Mouse (Mus musculus) ovary, postnatal 14 days (tissue): ENCODE measurements at regions not wholly inside any gene's neighbourhood (a gene's known extent, or its start where the extent isn't known, plus 50 kb on each side); places are given as distances from the start of the nearest gene placed in this dataset.

Source experiments
- DNase-seq: peaks from one replicate; pipeline ENCODE4 v3.0.0; 2022; ENCODE audit warnings: low spot score

DNA sequence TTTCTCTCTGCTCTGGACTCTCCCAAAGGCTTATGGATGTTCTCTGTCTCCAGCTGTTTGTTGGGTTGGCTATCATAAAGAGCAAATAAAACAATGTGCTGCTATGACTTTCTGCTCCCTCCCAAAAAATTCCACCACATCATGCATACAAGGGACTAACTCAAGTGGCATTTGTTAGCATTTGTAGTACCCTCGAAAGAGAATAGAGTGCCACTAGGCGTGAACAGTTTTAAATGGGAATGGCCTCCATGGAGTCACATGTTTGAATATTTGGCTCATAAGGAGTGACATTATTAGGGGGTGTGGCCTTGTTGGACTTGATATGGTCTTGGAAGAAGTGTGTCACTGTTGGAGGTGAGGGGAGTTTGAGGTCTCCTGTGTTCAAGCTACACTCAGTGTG lies 86.5 kb upstream of the Serbp1 start:
- DNase-seq = no peak

DNA sequence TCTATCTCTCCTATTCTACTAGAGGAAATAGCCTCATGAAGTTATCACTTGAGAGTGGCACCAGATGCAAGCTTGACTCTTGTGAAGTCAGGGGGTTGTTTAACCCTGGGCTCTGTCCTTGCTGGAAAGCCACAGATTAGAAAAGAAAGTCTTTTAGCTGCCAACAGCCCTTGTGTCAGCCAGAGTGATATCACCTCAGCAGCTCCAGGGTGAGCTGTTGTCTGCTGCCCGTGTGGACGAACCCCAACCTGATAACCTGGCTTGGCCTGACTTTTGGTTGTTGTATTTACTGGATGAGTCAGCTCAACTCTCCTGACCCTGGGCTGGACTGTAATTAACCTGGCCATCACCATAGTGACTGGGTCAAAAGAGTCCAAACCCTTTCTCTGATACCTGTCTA lies 88.6 kb upstream of the Serbp1 start:
- no peak for DNase-seq

DNA sequence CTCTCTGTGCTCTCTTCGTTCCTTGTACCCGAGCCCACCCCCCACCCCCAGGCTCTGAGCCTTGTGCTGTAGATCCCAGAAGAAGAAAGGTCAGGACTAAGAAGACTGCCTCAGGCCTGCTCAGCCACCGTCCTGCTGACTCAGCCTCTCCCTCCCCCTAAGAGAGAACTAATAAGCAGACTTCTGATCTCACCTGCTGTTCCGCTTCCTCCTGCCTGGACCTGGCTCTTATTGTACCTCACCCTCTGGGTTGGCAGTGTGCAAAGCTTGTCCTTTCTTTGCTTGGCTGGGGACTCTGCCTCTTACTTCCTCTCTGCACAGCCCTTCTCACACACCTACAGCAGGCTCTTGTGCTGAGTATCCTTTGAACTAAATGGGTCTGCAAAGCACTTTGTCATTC lies 91.3 kb upstream of the Serbp1 start:
- no peak for DNase-seq

DNA sequence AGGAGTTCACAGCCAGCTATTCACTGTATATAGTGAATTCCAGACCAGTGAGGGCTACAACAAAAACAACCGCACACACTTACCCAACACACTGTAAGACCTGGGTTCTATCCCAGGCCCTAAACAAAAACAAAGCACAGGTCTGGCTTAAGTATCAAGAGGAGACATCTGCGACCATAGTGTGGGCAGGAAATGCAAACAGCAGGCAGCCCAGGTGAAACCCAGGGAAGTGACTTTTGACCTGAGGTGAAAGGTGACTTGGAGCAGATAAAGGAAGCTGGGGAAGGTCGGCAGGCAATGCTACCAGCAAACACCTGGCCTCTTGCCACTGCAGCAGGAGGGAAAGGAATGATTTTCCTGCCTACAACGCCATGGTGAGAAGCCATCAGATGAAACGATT lies 92.0 kb upstream of the Serbp1 start:
- DNase-seq = no peak

DNA sequence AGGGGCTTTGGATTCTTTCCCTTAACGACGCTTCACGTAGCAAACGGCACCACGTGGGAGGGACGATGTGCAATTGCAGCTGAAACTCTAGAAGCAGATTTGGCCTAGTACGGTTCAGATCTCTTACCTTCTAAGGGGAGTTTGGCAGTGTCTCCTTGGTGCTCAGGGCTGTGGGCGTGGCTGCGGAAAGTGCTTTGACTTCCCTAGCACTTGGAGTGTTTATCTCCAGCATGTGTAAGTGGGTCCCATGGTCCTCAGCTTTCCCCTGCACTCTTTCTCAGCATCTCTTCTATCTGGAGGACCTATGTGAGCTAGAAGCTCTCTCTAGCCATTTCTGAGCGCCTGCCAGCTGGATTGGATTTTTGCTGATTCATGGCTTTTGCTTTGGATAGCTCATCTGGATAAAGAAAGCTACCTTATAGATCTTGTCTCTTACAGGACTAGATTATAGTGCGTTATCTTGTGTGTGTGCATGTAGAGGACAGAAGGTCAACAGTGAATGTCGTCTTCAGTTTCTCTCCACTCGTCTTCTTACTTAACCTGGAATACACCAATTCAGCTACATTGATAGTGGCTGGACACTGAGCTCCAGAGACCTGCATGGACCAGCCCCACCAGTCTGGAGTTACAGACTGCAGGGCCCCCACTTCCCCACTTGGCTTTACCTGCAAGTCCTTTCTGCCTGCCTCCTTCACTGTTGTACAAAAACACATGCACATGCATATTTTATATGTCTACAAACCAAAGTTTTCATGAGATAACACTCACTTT lies 92.8 kb upstream of the Serbp1 start:
- no peak for DNase-seq

DNA sequence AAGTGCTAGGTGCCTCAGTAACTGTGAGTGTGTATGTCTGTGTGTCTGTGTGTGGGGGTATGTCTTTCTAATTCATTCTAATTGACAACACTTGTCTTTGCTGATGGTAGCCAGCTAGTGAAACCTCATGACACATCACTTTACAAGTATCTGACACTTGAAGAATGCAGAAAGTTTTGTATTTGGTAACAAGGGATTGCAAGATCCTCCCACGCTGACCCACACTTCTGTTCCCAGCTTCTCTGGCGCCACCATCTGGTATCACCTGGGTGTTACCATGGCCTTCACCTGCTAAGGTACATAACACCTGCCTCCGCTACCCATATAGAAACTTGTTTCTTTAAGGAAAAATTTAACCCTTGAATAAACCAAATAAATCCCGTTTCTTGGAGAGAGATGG lies 95.8 kb upstream of the Serbp1 start:
- DNase-seq = peak; percentile 57

DNA sequence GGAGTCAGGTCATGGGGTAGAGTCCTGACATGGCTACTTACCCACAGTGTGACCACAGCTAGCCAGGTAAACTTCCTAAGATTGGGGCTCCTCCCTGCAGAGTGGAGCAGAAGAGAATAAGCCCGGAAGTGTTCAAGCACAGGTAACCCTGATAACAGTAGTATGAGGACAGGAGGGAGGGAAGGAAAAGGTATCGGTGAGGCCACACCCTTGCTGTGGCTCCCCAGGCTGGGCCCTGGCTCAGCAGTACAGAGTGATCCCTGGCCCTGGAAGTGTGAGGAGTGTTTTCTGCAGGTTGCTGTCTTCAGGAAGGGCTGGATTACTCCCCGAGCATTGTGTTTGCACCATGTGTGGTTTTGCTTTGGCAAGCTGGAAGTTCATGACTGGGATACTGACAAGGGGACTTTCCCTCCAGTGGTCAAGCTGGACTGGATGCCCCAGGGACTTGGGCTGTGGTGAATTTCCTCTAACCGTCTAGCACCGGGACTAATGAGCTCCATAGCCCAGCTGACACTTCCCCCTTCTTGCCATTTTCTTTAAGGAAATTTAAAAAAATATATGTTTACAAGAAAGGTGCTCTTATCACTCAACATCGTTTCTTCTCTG lies 97.2 kb upstream of the Serbp1 start:
- no peak for DNase-seq

DNA sequence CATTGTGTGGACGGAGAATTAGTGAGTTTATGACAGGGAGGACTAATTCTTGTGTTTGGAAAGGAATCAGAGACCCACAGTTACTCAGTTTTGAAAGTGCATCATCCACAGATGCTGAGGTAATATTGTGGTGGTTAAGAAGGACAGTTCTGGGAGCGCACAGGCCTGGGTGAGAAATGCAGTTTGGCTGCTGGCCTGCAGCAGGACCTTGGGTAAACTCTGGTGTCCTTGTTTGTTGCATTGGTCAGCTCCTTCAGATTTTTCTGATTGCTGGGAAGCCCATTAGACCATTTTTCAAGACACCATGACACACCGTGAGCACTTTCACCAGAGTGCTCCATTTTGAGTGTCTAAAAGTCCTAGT lies 99.0 kb upstream of the Serbp1 start:
- no peak for DNase-seq

DNA sequence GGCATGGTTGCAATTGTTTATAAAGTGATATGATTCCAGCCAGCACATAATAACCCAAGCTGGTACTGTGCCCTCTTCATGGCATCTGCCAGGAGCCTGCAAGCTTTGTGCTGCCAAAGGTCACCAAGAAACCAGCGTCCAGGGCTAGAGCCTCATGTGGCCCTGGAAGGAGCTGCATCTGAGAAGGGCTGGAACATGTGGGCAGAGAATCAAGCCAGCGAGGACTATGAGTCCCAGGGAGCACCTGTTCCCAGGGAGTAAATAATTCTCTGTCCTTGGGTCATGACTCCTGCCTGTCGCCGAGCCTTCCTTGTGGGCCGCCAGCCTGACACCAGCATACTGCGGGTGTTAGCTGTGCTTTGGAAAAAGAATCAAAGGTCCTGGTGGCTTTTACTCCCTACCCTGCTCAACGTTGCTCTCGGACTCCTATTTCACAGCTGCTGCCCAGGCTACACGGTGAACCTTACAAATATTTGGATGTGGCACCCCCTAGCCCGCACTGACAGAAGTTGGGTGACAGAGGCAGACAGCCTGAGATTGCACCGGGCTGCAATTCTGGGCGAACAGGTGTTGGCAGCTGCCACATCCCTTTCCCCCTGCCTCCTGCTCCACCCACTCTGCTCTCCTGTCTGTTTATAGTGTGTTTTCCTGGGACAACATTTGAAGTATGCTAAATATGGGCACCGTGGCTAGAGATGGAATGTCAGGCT lies 99.5 kb upstream of the Serbp1 start:
- DNase-seq = peak; percentile 21

DNA sequence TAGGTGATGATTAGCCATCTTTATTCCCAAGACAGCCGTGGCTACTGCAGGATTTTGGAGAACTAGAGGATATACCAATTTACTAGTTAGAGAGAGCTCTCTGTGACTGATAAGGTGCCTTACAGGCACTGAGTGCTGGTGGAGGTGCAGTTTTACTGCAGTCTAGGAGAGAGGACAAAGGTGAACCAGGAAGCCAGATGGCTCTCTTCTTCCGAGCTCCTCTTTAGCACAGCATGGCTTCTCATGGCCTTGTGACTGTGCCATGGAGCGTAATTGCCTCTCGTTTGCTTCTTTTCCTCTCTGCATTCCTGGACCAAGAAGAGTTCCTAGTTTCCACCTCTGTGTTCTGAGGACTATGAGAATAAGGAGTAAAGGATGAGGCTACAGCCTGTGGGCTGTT lies 100.2 kb upstream of the Gadd45a start:
- DNase-seq = no peak

DNA sequence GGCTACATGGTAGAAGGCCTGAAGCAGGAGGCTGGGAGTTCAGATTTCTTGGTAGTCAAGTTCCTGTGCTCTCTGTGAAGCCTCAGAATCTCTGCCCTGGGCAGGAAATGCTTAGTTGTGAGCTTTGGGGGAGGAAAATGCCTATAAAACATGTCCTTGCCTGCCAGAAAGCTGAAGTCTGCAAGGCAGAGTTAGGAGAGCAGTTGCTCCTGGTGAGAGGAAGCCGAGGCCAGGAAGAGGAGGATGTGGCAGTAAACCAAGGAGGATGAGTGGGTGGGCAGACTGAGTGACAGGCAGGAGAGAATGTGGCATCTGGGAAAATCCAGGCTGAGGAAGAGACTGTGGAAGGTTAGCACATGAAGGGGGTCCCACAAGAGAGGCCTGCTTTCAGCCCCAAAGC lies 97.7 kb upstream of the Gadd45a start:
- DNase-seq = no peak

DNA sequence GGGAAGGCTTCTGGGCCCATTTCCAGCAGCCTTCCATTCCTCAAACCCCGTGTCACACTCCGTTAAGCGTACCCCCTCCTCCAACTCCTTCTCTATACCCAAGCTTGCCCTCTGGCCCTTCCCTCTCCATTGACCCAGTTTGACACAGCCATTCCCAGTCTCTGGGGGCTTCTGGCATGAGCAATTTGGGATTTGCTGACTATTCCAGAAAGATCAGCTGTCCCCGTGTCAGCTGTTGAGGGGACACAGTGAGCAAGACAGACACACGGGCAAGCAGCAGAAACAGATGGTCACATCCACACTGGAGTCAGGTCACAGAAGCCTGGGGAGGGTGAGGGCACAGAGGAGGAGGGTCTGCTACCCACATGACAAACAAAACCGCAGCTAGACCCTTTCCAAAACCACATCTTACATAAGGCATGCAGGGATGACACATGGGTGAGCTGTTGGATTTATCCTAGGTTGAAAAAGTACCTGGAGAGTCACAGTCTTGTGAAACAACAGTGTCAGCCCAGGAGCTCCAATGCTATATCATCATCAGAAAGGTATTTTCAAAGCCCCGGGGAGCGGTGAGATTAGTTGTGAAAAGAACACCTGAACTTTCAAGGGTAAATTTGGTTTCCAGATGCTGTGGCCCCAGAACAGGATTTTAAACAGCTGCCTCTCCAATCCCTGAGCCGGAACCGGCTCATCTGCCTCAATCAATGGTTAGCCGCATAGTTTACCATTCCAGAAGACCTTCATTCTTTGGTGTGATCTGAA lies 93.5 kb upstream of the Gadd45a start:
- no peak for DNase-seq

DNA sequence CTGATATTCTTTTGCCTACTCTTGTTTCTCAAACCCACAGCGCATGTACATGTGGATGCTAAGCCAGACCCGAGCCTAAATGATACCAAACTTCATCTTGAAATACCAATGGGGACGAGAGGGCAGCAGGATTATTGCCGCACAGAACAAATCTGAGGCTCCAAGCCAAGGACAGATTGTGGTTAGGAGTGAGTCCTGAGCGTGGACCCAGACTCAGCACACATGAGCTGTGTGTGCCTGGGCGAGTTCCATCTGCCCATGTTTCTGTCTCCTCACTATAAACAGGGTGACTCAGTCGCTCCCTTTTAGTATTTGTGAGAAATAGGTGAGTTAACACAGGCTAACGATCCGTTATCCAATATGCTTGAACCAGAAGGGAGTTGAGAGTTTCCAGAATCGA lies 92.4 kb upstream of the Gadd45a start:
- DNase-seq = no peak

DNA sequence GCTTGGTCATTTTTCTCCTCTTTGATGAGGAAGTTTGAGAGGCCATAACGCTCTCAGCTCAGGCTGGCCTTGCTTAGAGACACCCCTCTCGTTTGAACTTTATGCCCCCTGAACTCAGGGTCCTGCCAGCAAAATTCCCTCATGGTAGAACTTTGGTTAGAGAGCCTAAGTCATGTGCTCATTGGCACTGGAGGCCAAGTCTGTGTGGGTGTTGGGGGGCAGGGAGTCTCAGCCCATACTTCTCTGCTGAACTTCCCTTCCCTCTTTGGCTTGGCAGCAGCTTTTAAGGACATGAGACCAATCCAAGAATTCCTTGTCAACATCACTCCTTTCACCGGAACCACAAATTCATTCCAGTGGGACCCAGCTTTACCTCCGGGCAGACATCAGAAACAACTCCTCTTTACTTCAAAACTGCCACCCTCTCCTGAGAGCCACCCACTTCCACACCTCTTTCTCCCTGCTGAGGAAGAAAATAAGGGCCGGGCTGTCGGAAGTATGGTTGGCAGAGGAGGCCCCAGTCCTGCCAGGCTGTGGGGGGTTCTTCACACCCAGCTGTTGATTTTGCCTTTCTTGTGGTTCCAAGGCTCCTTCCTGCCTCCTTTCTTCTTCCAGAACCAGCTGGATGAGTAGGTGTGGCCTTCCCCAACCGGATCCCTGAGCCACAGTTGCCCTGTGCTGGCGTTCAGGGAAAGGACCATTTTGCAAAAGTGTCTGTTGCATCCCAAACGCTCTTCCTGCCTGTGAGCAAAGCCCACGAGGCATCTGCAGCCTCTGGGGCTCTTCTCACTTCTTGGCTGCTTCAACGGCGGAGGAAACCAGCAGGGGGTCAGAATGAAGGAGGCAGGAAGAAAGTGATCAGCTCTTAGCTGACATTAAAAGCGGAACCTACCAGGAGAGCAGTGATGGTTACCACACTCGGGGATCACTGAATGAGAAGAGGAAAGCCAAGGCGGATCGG lies 91.5 kb upstream of the Gadd45a start:
- DNase-seq = no peak

DNA sequence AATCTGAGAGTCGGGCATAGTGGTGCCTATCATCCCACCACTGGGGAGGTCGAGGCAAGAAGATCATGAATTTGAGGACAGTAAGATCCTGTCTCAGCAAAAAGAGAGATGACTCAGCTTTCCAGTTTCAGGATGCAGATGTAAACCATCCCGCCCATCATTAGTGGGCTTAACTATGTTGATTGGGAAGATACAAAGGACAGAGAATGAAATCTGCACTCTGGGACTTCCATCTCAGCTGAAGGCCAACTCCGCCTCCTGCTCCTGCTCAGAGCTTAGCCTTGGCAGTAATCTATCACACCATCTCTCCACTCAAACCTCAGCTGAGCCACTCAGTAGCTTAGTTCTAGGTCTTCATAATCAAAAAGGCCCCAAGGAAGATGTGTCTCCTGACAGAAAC lies 90.5 kb upstream of the Gadd45a start:
- DNase-seq = no peak

DNA sequence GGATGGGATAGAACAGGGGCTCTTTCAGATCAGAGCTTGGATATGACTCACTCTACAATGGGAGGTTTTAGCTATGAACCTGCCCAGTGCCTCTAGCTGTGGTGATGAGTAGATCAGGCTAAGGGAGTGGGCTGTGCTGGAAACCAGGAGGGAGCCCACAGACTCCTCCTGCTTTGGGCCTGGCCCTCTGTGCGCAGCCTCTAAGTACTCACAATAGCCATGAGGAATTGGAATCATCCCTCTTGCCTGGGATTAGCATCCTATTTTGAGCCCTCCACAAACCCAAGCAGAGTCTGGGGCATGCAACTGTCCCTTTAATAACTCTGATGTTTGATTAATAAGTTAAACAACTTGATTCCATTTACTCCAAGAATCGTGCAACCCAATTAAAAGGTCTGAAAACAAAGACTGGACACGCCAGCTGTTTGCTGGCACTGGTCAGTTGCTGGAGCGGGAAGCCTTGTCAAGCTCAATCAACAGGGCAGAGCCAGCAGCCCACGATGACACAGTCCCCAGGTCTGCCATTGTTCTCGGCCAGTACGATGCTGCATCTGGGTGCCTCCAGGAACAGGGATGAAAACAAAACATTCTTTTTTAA lies 88.6 kb upstream of the Gadd45a start:
- DNase-seq = no peak

DNA sequence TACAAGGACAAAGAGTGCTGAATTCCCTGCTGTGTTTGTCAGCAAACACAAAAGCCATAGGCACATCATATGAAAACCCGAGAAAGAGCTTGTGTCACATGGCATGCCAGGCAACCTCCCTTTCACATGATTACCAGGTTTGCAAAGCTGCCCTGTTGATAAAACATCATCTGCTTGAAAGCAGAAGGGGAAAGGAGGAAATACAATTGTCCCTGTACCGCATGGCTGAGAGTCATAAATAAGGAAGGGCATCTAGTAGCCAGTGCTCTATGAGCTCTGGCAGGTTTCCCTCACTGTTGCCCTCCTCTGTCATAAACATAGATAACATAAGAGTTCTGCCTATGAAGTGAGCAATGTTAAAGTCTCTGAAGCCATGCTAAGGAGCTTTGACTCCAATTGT lies 86.8 kb upstream of the Gadd45a start:
- no peak for DNase-seq

DNA sequence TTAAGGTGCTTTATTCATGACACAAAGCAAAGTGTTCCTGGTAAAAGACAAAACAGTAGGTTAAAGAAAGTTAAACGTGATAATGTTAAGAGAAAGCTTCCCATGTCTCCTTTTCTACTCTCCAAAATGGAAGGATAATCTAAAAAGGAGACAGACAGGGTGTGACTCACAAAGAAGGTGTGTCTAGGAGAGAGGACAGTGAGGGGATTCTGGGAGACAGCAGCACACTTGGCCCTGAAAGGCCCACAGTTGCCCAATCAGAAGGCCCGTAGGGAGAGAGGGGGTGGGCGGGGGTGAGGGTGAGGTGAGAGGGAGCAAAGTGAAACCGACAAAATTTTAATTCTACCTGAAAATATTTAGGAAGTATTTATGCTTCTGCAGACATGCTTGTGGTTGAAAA lies 85.8 kb upstream of the Gadd45a start:
- no peak for DNase-seq

DNA sequence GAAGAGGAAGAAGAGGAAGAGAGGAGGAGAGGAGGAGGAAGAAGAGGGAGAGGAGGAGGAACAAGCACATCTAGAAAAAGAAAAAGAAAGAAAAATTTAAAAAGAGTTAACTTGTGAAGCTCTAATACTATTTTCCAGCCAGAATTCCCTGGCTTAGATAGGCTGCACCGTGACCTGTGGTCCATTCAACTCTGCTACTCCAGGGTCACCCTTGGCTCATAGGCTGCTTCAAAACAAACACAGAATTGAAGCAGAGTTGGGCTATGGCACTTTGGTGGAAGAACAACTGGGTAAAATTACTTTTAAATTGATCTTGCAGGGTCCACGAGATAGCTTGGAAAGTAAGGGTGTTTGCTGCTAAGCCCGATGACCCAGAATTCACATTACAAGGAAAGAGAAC lies 79.0 kb upstream of the Gadd45a start:
- no peak for DNase-seq

DNA sequence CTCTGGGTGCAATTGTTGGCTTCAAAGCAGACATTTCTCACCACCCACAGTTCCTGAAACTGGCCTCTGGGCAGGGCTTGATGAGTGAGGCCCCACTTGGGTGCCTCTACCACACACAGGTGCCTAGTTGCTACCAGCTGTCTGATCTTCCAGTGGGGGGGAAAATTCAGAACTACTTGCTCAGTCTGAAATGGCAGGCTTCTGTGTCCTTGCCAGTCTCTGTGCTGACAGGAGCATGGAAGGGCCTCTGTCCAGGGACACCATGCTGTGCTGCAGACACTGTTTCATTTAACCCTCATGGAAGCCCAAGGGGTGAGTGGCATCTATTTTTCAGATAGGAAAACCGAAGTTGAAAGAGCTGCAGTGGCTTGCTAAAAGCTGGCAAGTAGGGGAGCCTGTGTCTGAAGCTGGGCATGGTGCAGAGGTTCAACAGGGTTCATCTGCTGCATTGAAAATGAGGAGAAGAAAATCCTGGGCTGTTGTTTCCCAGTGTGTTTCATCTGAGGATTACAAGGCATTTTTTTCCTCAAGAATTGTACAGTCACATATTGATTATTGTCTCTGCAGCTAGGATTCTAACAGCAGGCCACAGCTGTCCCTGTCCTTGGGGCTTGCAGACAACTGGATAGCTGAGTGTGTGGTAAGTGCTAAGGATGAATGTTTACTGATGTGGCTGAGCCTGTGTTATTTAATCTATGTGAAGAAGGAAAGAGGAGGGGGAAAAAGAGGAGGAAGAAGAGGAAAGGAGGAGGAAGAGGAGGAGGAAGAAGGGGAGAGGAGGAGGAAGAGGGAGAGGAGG lies 78.4 kb upstream of the Gadd45a start:
- no peak for DNase-seq
